Mouse (Mus musculus): ENCODE data around the gene Tbc1d5.

Tbc1d5 gene

DNA sequence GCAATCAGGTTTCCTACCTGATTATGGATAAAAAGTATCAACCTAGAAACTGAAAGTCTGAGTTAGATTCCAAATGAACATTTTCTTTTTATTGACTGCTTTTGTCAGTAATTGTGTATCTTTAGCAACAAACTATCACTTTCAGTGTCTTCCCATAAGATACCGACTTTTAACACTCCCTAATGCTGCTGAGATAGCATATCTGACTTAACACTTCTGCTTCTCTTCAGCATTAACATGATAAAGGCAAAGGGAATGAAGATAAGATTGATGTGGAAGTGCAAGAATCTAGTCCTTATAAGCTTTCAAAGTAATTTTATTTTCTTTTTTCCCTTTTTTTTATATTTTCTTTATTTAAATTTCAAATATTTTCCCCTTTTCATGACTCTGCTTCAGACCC, 138.3 kb downstream of the Tbc1d5 start:
- no peak for DNase-seq

GRCm38 (mm10) chr17:51023227-51023626, 155.9 kb downstream of the Tbc1d5 start:
- no peak for DNase-seq

- no peak for DNase-seq
These were observed 162.8 kb downstream of the Tbc1d5 start for GRCm38 (mm10) chr17:51016384-51016783.

DNA sequence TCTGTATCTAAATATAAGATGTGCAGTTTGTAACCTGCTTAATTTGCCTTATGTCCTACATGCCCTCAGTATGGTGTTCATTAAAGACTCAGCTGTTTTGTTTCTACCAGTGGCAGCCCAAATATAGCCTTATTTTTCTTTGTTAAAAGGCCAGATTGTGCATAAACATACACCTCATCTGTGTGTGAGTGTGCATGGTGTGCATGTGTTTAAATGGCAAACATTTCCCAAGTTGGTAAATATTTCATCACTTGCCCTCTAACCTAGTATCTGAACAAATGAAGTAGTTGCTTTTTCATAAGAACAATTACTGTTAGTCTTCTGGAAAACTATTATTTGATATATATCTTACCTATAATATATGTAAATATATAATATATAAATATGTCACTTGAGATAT, 165.2 kb downstream of the Tbc1d5 start:
- no peak for DNase-seq

DNA sequence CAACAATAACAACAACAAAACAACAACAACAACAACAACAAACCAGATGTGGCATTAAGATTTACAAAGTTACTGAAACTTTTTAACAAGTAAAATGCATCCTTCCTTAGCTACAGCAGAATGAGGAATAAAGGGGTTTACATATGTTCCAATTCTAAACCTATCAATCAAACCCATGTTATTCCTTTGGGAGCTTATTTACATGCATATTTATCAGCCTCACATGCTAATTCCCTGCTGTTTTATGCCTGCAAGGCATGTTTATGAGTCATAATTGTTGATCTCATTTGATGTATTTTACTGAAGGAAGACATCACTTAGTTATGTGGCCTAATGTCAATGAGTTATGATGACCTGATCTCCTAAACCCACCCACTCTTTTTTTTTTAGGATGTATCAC, 176.0 kb downstream of the Tbc1d5 start:
- DNase-seq: no peak

DNA sequence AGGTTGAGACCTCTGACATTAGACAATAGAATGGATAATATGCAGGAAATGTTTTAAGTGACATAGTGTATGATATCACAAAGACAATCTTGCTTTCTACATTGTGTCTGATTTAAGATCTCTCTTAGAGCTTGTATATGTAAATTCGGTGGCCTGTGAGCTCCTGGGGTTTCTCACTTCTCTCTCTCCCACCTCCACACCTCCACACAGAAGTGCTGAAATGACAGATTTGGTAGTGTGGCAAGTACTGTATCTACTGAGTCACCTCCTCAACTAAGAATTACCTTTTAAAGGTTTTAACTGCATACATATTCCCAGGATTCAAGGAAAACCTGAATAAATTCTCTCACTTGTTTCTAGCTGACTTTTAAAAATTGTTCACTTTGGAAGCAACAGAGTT, 180.9 kb downstream of the Tbc1d5 start:
- DNase-seq: no peak

- DNase-seq: peak; percentile 50 to 51
These were observed 185.7 kb downstream of the Tbc1d5 start for GRCm38 (mm10) chr17:50993294-50993993.

DNA sequence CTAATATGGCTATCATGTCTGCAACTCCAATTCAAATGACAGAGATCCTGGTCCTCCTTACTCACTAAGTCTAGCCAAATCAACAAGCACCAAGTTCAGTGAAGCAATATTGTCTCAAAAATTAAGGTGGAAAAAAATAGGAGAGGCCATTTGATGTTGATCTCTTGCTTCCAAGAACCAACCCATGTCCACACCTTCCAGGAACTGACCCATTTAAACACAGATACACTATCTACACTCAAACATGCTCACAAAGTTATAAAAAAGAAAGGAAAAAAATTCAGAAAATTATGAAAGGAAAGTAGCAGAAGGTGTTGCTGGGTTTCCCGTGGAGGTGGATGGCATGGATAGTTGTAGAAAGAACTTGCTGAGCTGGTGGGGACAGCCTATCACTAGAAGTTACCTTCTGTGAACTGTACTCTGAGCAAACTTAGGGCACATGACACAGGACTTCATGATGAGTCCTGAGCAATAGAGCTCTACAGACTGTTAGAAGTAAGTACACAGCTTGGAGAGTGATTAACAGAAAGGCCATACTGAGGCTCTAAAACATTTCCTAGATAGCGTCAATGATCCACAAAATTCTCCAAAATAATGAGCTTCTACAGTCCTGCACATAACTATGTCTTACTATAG, 188.3 kb downstream of the Tbc1d5 start:
- no peak for DNase-seq

GRCm38 (mm10) chr17:50987935-50988334, 191.2 kb downstream of the Tbc1d5 start:
- DNase-seq: no peak

GRCm38 (mm10) chr17:50981933-50982332, 197.2 kb downstream of the Tbc1d5 start:
- DNase-seq: no peak

DNA sequence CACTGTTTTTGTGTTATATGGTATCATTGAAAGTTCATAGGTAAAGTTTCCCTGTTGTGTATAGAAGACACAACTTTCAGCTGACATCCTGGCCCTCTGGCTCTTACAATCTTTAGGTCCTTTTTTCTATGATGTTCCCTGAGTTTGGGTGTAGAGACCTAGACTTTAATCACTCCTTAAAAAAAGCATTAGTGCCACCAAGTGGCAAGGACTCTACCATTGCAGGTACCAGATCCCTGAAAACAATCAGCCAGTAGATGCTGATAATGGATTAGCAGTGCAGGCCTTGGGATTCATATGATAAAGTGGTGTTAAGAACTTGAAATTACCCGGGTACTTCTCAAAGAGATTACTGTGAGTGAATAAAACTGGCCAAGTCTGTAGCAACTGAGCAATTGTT, 207.0 kb downstream of the Tbc1d5 start:
- no peak for DNase-seq

DNA sequence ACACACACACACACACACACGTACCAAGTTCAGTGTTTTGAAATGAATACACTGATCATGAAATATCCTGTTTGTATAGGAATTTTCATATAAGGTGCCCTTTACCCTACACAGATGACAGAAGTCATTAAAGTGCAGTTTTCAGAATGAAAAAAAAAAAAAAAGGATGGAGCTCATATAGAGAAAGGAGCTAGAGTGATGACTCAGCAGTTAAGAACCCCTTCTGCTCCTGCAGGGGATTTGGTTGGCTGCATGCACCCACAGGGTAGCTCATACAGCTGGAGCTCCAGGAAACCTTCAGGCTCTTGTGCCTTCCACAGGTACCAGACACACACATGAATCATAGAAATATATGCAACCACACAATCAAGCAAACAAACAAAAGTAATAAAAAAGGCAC, 213.0 kb downstream of the Tbc1d5 start:
- no peak for DNase-seq

- DNase-seq: no peak
These were observed 224.8 kb downstream of the Tbc1d5 start for GRCm38 (mm10) chr17:50954313-50954712.

DNA sequence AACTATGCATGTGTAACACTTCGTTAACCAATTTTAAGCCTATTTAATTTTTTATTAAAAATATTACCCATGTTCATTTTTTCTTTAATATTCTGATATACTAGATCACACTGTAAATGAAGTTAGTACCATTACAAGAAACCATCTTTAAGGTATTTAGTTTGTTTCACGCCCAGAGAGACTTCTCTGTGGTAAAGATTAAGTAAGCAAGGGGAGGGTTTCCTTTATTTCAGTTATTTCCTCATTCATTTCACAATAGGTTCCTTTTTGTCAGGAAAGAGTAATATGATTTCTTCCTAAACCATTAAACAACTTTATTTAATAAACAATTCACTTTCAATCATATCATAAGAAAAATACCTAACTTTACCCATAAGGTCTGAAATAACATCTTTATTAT, 256.8 kb downstream of the Tbc1d5 start:
- no peak for DNase-seq

DNA sequence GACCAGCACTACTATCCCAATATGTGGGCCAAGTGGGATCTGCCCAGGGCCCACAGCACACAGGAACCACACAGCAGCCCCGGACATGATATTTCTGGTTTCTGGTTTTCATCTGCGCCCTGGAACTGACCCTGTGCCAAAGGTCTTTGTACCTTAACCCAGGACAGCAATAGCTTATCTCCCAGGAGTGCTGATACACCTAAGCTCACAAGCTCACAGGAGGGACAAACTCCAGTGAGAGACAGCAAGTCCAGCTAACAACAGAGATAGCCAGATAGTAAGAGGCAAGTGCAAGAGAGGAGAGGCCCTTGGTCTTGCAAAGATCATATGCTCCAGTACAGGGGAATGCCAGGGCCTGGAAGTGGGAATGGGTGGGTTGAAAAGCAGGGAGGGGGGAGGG, 263.9 kb downstream of the Tbc1d5 start:
- no peak for DNase-seq

- no peak for DNase-seq
These were observed 270.4 kb downstream of the Tbc1d5 start for GRCm38 (mm10) chr17:50908568-50909335.

GRCm38 (mm10) chr17:50908160-50908559, 271.0 kb downstream of the Tbc1d5 start:
- DNase-seq: no peak

DNA sequence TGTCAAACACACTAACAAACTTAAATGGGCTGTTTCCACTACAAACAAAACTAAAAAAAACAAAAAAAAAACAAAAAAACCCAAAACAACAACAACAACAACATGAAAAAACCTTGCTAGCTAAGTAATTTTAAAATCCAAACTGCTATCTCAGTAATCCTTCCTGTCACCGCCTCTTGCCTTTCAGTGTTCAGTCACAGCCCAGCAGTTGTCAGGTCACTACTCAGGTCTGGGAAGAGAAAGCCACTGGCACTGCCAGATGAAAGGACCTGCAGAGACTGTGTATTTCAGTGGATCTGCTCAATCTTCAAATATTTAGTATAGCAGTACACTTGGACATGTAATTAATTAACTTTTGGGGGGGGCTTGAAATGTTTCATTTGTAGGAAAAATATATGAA, 272.5 kb downstream of the Tbc1d5 start:
- DNase-seq: no peak

DNA sequence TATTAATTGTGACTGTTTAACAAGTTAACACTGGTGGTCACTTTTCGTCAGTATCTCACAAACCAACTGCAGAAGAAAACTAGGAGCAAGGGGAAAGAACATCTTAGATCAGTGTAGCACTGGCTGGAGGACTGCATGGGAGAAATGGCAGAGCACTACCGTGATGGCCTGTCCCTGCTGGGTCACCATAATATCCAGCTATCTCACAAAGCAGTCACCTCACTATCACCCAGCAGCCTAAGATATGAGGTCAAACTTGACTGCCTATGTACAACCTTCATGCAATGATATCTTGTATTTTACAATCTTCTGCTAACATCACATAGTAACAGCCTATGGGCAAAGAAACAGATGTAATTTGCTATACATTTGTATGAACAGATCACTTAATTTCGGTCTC, 274.7 kb downstream of the Tbc1d5 start:
- no peak for DNase-seq

GRCm38 (mm10) chr17:50897867-50898266, 281.3 kb downstream of the Tbc1d5 start:
- no peak for DNase-seq

- DNase-seq: no peak
These were observed 289.7 kb downstream of the Tbc1d5 start for GRCm38 (mm10) chr17:50889475-50889874.

- no peak for DNase-seq
These were observed 299.2 kb downstream of the Tbc1d5 start for GRCm38 (mm10) chr17:50879910-50880309.

GRCm38 (mm10) chr17:50876451-50876850, 302.7 kb downstream of the Tbc1d5 start:
- no peak for DNase-seq

GRCm38 (mm10) chr17:50874067-50874466, 305.1 kb downstream of the Tbc1d5 start:
- no peak for DNase-seq

Data from spleen, adult 18-20 months (tissue).